Mouse (Mus musculus) heart, postnatal 0 days (tissue): ENCODE results near the gene Edn3. TPM values are rescaled to one million over a fixed set of nuclear protein-coding genes. Genes with fewer than 3 reads are reported as not detected.

Experiments used
- ATAC-seq: fragments of 200-750 bp; cut with Nextera tagmentation; 2 replicates; pipeline ENCODE4 v1.8.0; 2017; ENCODE audit warnings: low read depth, moderate number of reproducible peaks, moderate library complexity; ENCODE audit not compliant: insufficient read depth
- DNase-seq: peaks from one replicate; pipeline ENCODE4 v3.0.0-alpha.2; 2016; ENCODE audit warnings: low spot score
- H3K27ac ChIP-seq: fragments of 300-500 bp; sonication (generic); 2 replicates; pipeline ENCODE4 v1.5.1; 2014; ENCODE audit warnings: low read depth, mild to moderate bottlenecking
- H3K27me3 ChIP-seq: fragments of 300-500 bp; sonication (generic); 2 replicates; pipeline ENCODE4 v1.6.1; 2014; ENCODE audit warnings: low read length, mixed read lengths; ENCODE audit not compliant: control insufficient read depth, insufficient read depth
- H3K36me3 ChIP-seq: fragments of 300-500 bp; sonication (generic); replicated peaks from 2 replicates; pipeline ENCODE4 v1.6.1; 2014; ENCODE audit warnings: low read length, mixed read lengths; ENCODE audit not compliant: control insufficient read depth, insufficient read depth
- H3K4me1 ChIP-seq: fragments of 300-500 bp; sonication (generic); 2 replicates; pipeline ENCODE4 v1.6.1; 2014; ENCODE audit warnings: antibody characterized with exemption; ENCODE audit not compliant: control insufficient read depth, insufficient read depth
- H3K4me2 ChIP-seq: fragments of 300-500 bp; sonication (generic); 2 replicates; pipeline ENCODE4 v1.6.1; 2014; ENCODE audit warnings: low read depth, mild to moderate bottlenecking, low read length, moderate library complexity
- H3K4me3 ChIP-seq: fragments of 300-500 bp; sonication (generic); 2 replicates; pipeline ENCODE4 v1.5.1; 2014; ENCODE audit warnings: low read depth, low read length
- H3K9ac ChIP-seq: fragments of 300-500 bp; sonication (generic); replicated peaks from 2 replicates; pipeline ENCODE4 v1.6.1; 2014; ENCODE audit warnings: low read depth, low read length, mixed read lengths
- H3K9me3 ChIP-seq: fragments of 300-500 bp; sonication (generic); replicated peaks from 2 replicates; pipeline ENCODE4 v1.6.1; 2016; ENCODE audit warnings: low read length; ENCODE audit not compliant: control insufficient read depth
- CTCF ChIP-seq: IDR thresholded peaks from 2 replicates; pipeline ENCODE4 v1.5.1; 2016; ENCODE audit warnings: antibody characterized with exemption, control low read depth, low read depth
- EP300 ChIP-seq: IDR thresholded peaks from 2 replicates; pipeline ENCODE4 v1.6.1; 2016; ENCODE audit warnings: antibody characterized with exemption, low read depth
- WGBS: fragments of 180-500 bp; shearing (Covaris S2); extraction: QIAGEN DNeasy Blood & Tissue Kit; methylation state at CpG from one replicate; pipeline ENCODE4 v1.1.7; 2014; 5-methylcytosine and 5-hydroxymethylcytosine counted together
- polyA plus RNA-seq: library from polyadenylated mRNA; unstranded; fragments of >200 nt; fragmentation: Nextera tagmentation; extraction: Ambion mirVana; gene quantifications from 2 replicates; pipeline ENCODE4 v1.2.1, GENCODE M21; 2015
- total RNA-seq: library from RNA; depleted of rRNA; stranded (reverse); fragments of >200 nt; gene quantifications from 2 replicates; pipeline ENCODE4 v1.2.3, GENCODE M21; 2014; ENCODE audit warnings: low replicate concordance

The Edn3 gene
- total and polyA plus RNA-seq, 2 experiments from 2014 or later, result 0.11 TPM; not detected in 1

- Histone ChIP-seq H3K4me1 (no peaks in the 10 kb centered on the region), H3K9ac (no peak overlapping the region), H3K36me3 (no peaks in the 10 kb centered on the region), H3K9me3 (no peaks in the 10 kb centered on the region), H3K27ac (no peak overlapping the region), H3K27me3 (no peaks in the 10 kb centered on the region), H3K4me3 (no peak overlapping the region), H3K4me2 (no peak overlapping the region)
- TF ChIP-seq CTCF (no peak), EP300 (no peak)
- WGBS, result 83% methylated on average over 4 of the region's 4 CpGs
- ATAC-seq, result no peak
- no peak for DNase-seq
Measured at GRCm38 (mm10) chr2:174782016-174782415, 21.6 kb downstream of the Edn3 start.

- H3K9ac ChIP-seq, result no peak overlapping the region
- H3K27me3 ChIP-seq, result no peaks in the 10 kb centered on the region
- no peaks in the 10 kb centered on the region for H3K4me1 ChIP-seq
- no peak overlapping the region for H3K4me3 ChIP-seq
- H3K36me3 ChIP-seq, result no peaks in the 10 kb centered on the region
- ATAC-seq (no peak), DNase-seq (no peak)
- H3K9me3 ChIP-seq, result no peaks in the 10 kb centered on the region
- 61% methylated on average over 5 of the region's 5 CpGs for WGBS
- H3K4me2 ChIP-seq, result no peak overlapping the region
- TF ChIP-seq EP300, result no peak
- TF ChIP-seq CTCF, result no peak
- no peak overlapping the region for H3K27ac ChIP-seq
Measured at GRCm38 (mm10) chr2:174782880-174783279, 22.5 kb downstream of the Edn3 start.

- no peak overlapping the region for H3K4me2 ChIP-seq
- DNase-seq, result no peak
- TF ChIP-seq CTCF (no peak), EP300 (no peak)
- H3K36me3 ChIP-seq, result no peaks in the 10 kb centered on the region
- no peak overlapping the region for H3K4me3 ChIP-seq
- no peaks in the 10 kb centered on the region for H3K9me3 ChIP-seq
- no peak overlapping the region for H3K27ac ChIP-seq
- H3K27me3 ChIP-seq, result no peaks in the 10 kb centered on the region
- H3K9ac ChIP-seq, result no peak overlapping the region
- no peaks in the 10 kb centered on the region for H3K4me1 ChIP-seq
- ATAC-seq, result no peak
Measured at GRCm38 (mm10) chr2:174788830-174789229, 28.4 kb downstream of the Edn3 start.

- no peaks in the 10 kb centered on the region for H3K36me3 ChIP-seq
- no peak overlapping the region for H3K4me3 ChIP-seq
- whole genome bisulfite sequencing, result 66% methylated on average over 8 of the region's 8 CpGs
- H3K9ac ChIP-seq, result no peak overlapping the region
- ATAC-seq (no peak), DNase-seq (no peak)
- no peaks in the 10 kb centered on the region for H3K9me3 ChIP-seq
- no peak overlapping the region for H3K27ac ChIP-seq
- H3K4me2 ChIP-seq, result no peak overlapping the region
- H3K27me3 ChIP-seq, result no peaks in the 10 kb centered on the region
- TF ChIP-seq EP300 (no peak), CTCF (no peak)
- no peaks in the 10 kb centered on the region for H3K4me1 ChIP-seq
Measured at GRCm38 (mm10) chr2:174792436-174793125, 32.2 kb downstream of the Edn3 start.

GRCm38 (mm10) chr2:174793181-174793580, 32.8 kb downstream of the Edn3 start:
- Histone ChIP-seq H3K27me3 (no peaks in the 10 kb centered on the region), H3K9me3 (no peaks in the 10 kb centered on the region), H3K4me1 (no peaks in the 10 kb centered on the region), H3K36me3 (no peaks in the 10 kb centered on the region), H3K9ac (no peak overlapping the region), H3K4me2 (no peak overlapping the region), H3K27ac (no peak overlapping the region), H3K4me3 (no peak overlapping the region)
- ATAC-seq (no peak), DNase-seq (no peak)
- WGBS, result 78% methylated on average over 1 of the region's 1 CpGs
- no peak for TF ChIP-seq CTCF
- no peak for TF ChIP-seq EP300

GRCm38 (mm10) chr2:174796998-174797397, 36.6 kb downstream of the Edn3 start:
- ATAC-seq (no peak), DNase-seq (no peak)
- 74% methylated on average over 2 of the region's 2 CpGs for WGBS
- TF ChIP-seq EP300 (no peak), CTCF (no peak; the same call in 1 of the 2 replicates)
- no peak overlapping the region for H3K9ac ChIP-seq
- H3K27ac ChIP-seq, result no peak overlapping the region
- H3K27me3 ChIP-seq, result no peaks in the 10 kb centered on the region
- no peaks in the 10 kb centered on the region for H3K36me3 ChIP-seq
- H3K9me3 ChIP-seq, result 0 out of 2 replicates have a peak, but pooled peaks cover 5% of the 10 kb centered on the region
- no peak overlapping the region for H3K4me2 ChIP-seq
- no peaks in the 10 kb centered on the region for H3K4me1 ChIP-seq
- H3K4me3 ChIP-seq, result no peak overlapping the region
